Mouse (Mus musculus): ENCODE measurements around the gene Stpg4.

Stpg4 gene

DNA sequence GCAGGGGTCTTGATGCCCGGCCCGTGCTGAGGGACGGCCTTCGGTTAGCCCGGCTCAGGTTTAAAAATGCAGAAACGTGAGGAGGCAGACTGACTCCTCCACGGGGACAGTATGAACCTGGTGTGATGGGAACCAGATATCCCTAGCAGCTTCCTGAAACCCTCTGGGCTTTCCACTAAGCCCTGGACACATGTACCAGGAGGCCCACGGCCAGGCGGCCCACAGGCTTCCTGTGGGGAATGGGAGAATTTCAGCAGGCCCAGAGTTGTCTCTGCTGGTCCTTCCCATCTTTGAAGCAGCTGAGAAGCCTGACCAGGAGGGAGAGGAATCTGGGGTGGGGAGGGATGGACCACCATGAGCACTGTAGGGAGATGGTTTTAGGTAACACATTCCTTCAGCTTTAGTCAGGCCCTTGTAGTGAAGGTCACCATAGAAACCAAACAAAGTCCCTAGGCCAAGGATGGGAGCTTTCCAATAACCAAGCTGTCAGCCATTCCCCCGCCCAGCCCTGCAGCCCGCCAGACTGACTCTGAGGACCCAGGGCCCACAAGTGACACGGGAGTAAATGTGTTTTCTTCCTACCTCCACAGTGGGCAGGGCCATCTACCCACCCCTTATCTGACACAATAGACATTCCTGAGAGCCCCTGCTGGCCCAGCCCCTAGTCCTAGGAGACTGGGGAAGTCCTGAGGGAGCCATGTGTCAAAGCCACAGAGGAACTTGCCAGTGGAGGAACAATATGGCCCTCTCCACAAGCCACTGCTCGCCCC is 76.9 kb downstream of the Stpg4 start:
- no peak for DNase-seq (ENCODE audit: low spot score in 2 of 2)

- no peak for DNase-seq (ENCODE audit: low spot score in 2 of 2)
Measured at GRCm38 (mm10) chr17:87349575-87349974, 78.0 kb downstream of the Stpg4 start.

DNA sequence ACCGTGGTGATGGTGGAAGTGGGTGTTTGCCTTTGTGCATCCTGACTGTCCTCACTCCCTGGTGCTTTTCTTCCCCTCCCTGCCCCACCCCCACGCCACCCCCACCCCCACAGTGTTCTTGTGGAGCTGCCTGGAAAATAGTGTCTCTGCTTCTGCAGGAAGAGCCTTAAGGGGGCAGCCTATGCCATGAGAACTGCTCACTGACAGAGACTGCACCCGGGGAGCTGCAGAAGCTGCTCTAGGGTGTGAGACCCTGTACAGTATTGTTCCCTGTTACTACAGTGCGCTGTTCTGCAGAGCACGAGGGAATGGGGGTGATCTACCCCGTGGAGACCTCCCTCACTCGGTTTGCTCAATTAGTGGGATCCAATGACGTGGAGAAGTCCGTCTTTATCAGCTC is 78.5 kb downstream of the Stpg4 start:
- DNase-seq (ENCODE audit: low spot score in 2 of 2) = no peak

- DNase-seq (ENCODE audit: low spot score in 2 of 2) = no peak
Measured at GRCm38 (mm10) chr17:87348353-87348752, 79.2 kb downstream of the Stpg4 start.

- DNase-seq (ENCODE audit: low spot score in 2 of 2) = no peak
Measured at GRCm38 (mm10) chr17:87345252-87345593, 82.3 kb downstream of the Stpg4 start.

GRCm38 (mm10) chr17:87344441-87345251 is 82.9 kb downstream of the Stpg4 start:
- DNase-seq (ENCODE audit: low spot score in 2 of 2) = no peak

- no peak for DNase-seq (ENCODE audit: low spot score in 2 of 2)
Measured at GRCm38 (mm10) chr17:87343060-87343703, 84.4 kb downstream of the Stpg4 start.

All from cerebellum, postnatal 4 days (tissue).